Mouse (Mus musculus) intestine, postnatal 0 days (tissue): ENCODE results near the gene Cic. TPM values are rescaled to one million over a fixed set of nuclear protein-coding genes. Genes with fewer than 3 reads are reported as not detected.

Experiments used
- ATAC-seq: fragments of 200-750 bp; cut with Nextera tagmentation; 2 replicates; pipeline ENCODE4 v1.8.0; 2017; ENCODE audit warnings: mild to moderate bottlenecking, moderate TSS enrichment, moderate library complexity
- H3K27ac ChIP-seq: fragments of 300-500 bp; sonication (generic); 2 replicates; pipeline ENCODE4 v1.5.1; 2014; ENCODE audit warnings: mild to moderate bottlenecking, low read depth, low read length, moderate library complexity
- H3K27me3 ChIP-seq: fragments of 300-500 bp; sonication (generic); replicated peaks from 2 replicates; pipeline ENCODE4 v1.6.1; 2014; ENCODE audit warnings: low read length, mixed read lengths; ENCODE audit not compliant: control insufficient read depth, insufficient read depth
- H3K36me3 ChIP-seq: fragments of 300-500 bp; sonication (generic); 2 replicates; pipeline ENCODE4 v1.6.1; 2014; ENCODE audit warnings: mild to moderate bottlenecking, moderate library complexity; ENCODE audit not compliant: control insufficient read depth, insufficient read depth
- H3K4me1 ChIP-seq: fragments of 300-500 bp; sonication (generic); replicated peaks from 2 replicates; pipeline ENCODE4 v1.6.1; 2014; ENCODE audit warnings: antibody characterized with exemption, low read length, mixed read lengths; ENCODE audit not compliant: control insufficient read depth, insufficient read depth
- H3K4me2 ChIP-seq: fragments of 300-500 bp; sonication (generic); replicated peaks from 2 replicates; pipeline ENCODE4 v1.6.1; 2014; ENCODE audit warnings: low read depth, mild to moderate bottlenecking, moderate library complexity
- H3K4me3 ChIP-seq: fragments of 300-500 bp; sonication (generic); 2 replicates; pipeline ENCODE4 v1.5.1; 2014; ENCODE audit warnings: low read depth, low read length
- H3K9ac ChIP-seq: fragments of 300-500 bp; sonication (generic); 2 replicates; pipeline ENCODE4 v1.6.1; 2014; ENCODE audit warnings: mild to moderate bottlenecking, low read depth, low read length
- H3K9me3 ChIP-seq: fragments of 300-500 bp; sonication (generic); 2 replicates; pipeline ENCODE4 v1.6.1; 2016; ENCODE audit warnings: mixed run types; ENCODE audit not compliant: control insufficient read depth
- CTCF ChIP-seq: sonication (generic); IDR thresholded peaks from 2 replicates; pipeline ENCODE4 v1.5.1; 2016; ENCODE audit warnings: low read depth, mild to moderate bottlenecking, control low read depth, antibody characterized with exemption, moderate library complexity
- WGBS: fragments of 180-500 bp; shearing (Covaris S2); extraction: QIAGEN DNeasy Blood & Tissue Kit; methylation state at CpG from one replicate; pipeline ENCODE4 v1.1.7; 2014; 5-methylcytosine and 5-hydroxymethylcytosine counted together
- polyA plus RNA-seq: library from polyadenylated mRNA; unstranded; fragments of >200 nt; fragmentation: Nextera tagmentation; extraction: Ambion mirVana; gene quantifications from 2 replicates; pipeline ENCODE4 v1.2.1, GENCODE M21; 2015

Cic gene
- polyA plus RNA-seq, 1 experiment from 2014 or later: 17.2 TPM

DNA sequence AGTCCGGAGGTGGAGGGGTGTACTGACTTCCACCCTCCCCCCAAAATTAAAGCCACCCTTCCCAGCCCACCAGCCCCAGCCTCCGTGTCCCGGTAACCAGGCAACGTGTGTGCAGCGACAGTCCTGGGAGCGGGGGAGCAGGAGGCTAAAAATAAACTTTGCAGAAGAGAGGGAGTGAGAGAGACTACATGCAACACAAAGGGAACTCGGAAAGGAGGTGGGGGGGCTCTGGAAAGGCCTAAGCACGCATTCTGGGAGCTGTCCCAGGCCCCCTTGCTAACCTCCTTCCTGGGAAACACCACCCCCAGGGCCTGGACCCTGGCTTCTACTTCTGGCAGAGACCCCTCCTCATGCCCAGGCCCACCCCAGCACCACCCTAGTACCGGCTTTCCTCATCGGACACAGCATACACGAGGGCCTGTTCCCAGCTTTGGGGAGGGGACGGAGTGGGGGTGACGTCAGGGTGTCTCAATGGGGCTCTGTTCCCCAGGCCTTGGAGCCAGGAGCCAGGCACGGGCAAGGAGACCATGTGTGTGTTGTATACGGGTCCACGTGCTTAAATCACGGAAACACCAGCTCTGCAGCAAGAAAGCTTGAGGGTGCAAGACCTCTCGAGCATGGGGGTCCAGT lies 19.4 kb upstream of the Cic start:
- peak overlapping the region; percentile 73 for H3K4me2 ChIP-seq
- WGBS: 3% methylated on average over 18 of the region's 18 CpGs
- no peaks in the 10 kb centered on the region for H3K9me3 ChIP-seq
- H3K36me3 ChIP-seq: peaks cover 28% of the 10 kb centered on the region
- peak overlapping the region; percentile 80; the same call in 1 of the 2 replicates for H3K9ac ChIP-seq
- H3K4me3 ChIP-seq: peak overlapping the region; percentile 91
- ATAC-seq: no peak
- peaks cover 7% of the 10 kb centered on the region; the same call in 1 of the 2 replicates for H3K4me1 ChIP-seq
- no peak for TF ChIP-seq CTCF
- no peaks in the 10 kb centered on the region for H3K27me3 ChIP-seq
- H3K27ac ChIP-seq: peak overlapping the region; percentile 96

DNA sequence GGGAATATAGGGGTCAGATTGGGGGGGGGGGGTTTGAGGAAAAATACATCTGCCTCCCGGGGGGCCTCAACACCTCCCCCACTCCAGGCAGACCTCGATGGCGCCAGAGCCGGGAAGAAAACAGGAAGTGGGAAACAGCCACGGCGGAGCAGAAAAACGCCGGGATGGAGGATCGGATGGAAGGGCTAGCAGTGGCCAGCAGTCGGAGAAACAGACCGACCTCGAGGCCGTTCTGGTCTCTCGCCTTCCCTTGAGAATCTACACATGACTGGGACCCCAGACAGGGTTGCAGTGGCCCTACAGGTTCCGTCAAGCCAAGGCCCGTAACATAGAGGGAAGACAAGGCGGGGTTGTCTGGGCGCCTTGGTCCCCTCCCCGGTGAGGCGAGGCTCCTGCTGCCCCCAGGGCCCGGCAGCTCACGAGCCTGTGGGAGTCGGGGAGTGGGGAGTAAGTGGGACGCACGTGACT lies 18.6 kb upstream of the Cic start:
- Histone ChIP-seq H3K36me3 (peaks cover 23% of the 10 kb centered on the region), H3K4me1 (peaks cover 7% of the 10 kb centered on the region; the same call in 1 of the 2 replicates), H3K9me3 (no peaks in the 10 kb centered on the region), H3K4me3 (peak overlapping the region; percentile 91), H3K9ac (peak overlapping the region; percentile 80), H3K4me2 (peak overlapping the region; percentile 73), H3K27ac (peak overlapping the region; percentile 96), H3K27me3 (no peaks in the 10 kb centered on the region)
- WGBS: under 1% methylated on average over 25 of the region's 25 CpGs
- no peak for TF ChIP-seq CTCF
- ATAC-seq: peak; percentile 17; the same call in 1 of the 2 replicates

DNA sequence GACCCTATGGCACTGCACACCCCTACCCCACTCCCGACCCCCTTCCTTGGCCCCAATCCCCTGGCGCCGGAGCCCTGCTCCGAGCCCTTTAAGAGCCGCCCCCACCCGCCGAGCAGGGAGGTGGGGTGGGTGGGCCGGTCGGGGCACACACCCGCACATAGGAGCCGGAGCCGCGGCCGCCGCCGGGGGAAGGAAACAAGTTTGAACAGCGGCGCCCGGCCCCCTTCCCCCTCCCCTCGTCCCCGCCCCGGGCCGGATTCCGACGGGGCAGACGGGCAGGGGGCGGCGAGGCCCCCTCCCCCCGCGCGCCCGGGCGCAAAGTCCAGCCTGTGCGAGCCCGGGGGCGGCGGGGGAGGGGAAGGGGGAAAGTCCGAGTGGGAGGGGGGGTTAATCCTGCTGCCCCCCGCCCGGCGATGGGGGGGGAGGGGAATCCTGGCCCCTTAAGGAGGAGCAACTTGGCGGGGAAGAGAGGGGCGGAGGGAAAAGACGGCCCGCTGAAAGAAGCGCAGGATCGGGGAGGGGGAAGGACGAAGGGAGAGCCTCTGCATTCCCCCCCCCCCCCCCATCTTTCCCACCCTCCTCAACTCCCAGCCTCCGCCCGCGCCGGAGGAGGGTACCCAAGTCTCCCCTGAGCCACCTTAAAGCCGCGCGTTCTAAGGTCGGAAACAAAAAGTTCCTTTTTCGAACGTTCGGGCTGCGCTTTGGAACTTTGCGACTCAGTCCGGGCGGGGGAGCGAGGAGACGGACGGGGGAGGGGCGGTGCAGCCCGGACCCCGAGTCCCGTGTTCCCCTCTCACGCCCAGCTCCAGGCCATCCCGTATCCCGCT lies 18.0 kb upstream of the Cic start:
- under 1% methylated on average over 42 of the region's 73 CpGs for WGBS
- no peak for TF ChIP-seq CTCF
- H3K27ac ChIP-seq: peak overlapping the region; percentile 96
- H3K9ac ChIP-seq: peak overlapping the region; percentile 80
- H3K4me1 ChIP-seq: peaks cover 7% of the 10 kb centered on the region; the same call in 1 of the 2 replicates
- no peaks in the 10 kb centered on the region for H3K9me3 ChIP-seq
- peak; percentile 27 for ATAC-seq
- H3K4me3 ChIP-seq: peak overlapping the region; percentile 91
- H3K36me3 ChIP-seq: peaks cover 17% of the 10 kb centered on the region
- no peaks in the 10 kb centered on the region for H3K27me3 ChIP-seq
- peak overlapping the region; percentile 73 for H3K4me2 ChIP-seq

DNA sequence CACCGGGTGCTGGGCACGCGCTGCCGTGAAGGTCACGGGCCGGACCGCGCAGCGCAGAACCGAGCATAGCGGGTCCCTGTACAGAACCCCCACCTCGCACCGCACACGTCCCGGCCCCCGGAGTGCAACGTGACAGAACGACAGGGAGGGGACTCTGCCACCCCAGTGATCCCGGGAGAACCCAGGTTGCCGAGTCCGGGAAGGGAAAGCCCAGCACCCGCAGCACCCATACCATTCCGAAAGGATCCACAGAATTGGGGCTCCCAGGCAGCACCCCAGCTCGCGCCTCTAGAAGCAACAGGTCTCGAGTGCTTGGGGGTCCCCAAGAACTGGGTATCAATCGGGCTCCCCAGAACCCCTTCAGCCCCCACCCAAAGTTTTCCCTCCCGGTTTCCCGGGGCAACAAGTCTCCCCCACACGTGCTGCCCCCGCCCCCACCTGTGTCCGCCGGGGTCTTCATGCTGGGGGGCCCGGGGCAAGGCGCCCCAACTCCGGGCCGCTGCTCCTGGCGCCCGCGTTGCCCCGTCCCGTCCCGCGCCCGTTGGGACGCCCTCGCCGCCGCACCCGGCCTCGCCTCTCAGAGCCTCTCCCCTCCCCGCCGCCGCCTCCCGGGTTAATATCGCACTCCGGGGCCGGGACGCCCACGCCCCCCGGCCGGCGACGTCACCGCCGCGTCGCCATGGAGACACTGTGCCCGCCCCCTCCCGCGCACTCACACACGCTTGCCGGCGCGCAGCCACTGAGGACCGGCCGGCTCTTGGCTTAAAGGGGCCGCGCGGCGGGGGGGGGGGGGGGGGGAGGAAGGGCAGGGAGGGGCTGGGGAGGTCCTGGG lies 17.1 kb upstream of the Cic start, which contains the start of gene Erf:
Gene Erf, minus strand, starts transcription at position 621 of the 832 bp plus-strand sequence.
- Histone ChIP-seq H3K27ac (peak within 1 kb of the TSS; percentile 96), H3K4me1 (peaks cover 7% of the 10 kb centered on the region; the same call in 1 of the 2 replicates), H3K4me2 (peak within 1 kb of the TSS; percentile 73), H3K9ac (peak within 1 kb of the TSS; percentile 80), H3K4me3 (peak within 1 kb of the TSS; percentile 91), H3K27me3 (no peaks in the 10 kb centered on the region), H3K36me3 (peaks cover 9% of the 10 kb centered on the region), H3K9me3 (no peaks in the 10 kb centered on the region)
- TF ChIP-seq CTCF: no peak
- WGBS: under 1% methylated on average over 73 of the region's 81 CpGs
- peak; percentile 86 for ATAC-seq

DNA sequence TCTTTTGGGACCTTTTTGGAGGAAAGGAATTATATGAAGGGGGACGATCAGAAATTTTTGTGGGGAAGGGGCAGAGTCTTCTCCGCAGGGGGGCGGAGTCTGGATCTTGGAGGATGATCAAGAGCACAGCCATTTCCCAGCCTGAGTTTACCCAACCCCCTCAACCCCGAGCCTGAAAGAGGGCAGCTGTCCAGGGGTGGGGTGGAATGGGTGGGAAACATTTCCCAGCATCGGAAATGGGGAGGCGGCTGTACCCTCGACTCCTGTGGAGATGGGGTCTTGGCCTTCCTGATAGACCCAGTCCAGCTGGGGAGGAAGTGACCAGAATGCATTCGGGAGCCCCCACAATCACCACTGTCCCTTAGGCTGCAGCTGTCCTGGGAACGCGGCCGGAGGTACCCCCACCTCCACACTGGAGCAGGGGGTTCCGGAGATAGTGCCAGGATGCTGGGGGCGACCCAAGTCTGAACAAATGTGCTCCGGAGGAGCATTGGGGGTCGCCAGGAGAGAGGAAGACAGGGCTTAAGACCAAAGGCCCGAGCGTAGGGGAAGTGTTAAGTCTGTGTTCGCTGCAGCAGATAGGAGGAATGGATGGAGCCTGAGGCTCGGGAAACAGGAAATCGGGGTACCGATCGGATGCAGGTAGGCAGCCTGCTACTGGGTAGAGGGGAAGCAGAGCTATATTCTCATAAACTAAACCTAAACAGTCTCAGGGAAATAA lies 16.3 kb upstream of the Cic start:
- Histone ChIP-seq H3K4me2 (peak overlapping the region; percentile 73), H3K4me1 (peaks cover 7% of the 10 kb centered on the region; the same call in 1 of the 2 replicates), H3K27me3 (no peaks in the 10 kb centered on the region), H3K27ac (peak overlapping the region; percentile 96), H3K36me3 (0 out of 2 replicates have a peak, but pooled peaks cover 4% of the 10 kb centered on the region), H3K4me3 (peak overlapping the region; percentile 91), H3K9ac (peak overlapping the region; percentile 80), H3K9me3 (no peaks in the 10 kb centered on the region)
- TF ChIP-seq CTCF: no peak
- 0 out of 2 replicates have a peak, but pooled peaks have one; percentile 15 for ATAC-seq
- WGBS: 8% methylated on average over 22 of the region's 22 CpGs
